Mouse (Mus musculus) lung, embryonic 16.5 days (tissue): Measurements from ENCODE around the gene Calhm2. TPM values are rescaled to one million over a fixed set of nuclear protein-coding genes. Genes with fewer than 3 reads are reported as not detected.

Source experiments
- ATAC-seq: fragments of 200-750 bp; cut with Nextera tagmentation; 2 replicates; pipeline ENCODE4 v1.8.0; 2017; ENCODE audit warnings: low read depth, mild to moderate bottlenecking, moderate library complexity
- H3K27ac ChIP-seq: fragments of 300-500 bp; sonication (generic); 2 replicates; pipeline ENCODE4 v1.5.1; 2014; ENCODE audit warnings: mild to moderate bottlenecking, control low read depth, low read length
- H3K27me3 ChIP-seq: fragments of 300-500 bp; sonication (generic); 2 replicates; pipeline ENCODE4 v1.6.1; 2014; ENCODE audit warnings: low read depth, low read length, mixed read lengths; ENCODE audit not compliant: control insufficient read depth, insufficient read depth
- H3K36me3 ChIP-seq: fragments of 300-500 bp; sonication (generic); 2 replicates; pipeline ENCODE4 v1.6.1; 2014; ENCODE audit warnings: low read length; ENCODE audit not compliant: control insufficient read depth, insufficient read depth
- H3K4me1 ChIP-seq: fragments of 300-500 bp; sonication (generic); replicated peaks from 2 replicates; pipeline ENCODE4 v1.6.1; 2014; ENCODE audit warnings: low read length, mixed read lengths; ENCODE audit not compliant: control insufficient read depth, insufficient read depth
- H3K4me2 ChIP-seq: fragments of 300-500 bp; sonication (generic); 2 replicates; pipeline ENCODE4 v1.6.1; 2014; ENCODE audit warnings: low read depth, low read length, control low read depth
- H3K4me3 ChIP-seq: fragments of 300-500 bp; sonication (generic); 2 replicates; pipeline ENCODE4 v1.5.1; 2014; ENCODE audit warnings: mild to moderate bottlenecking, low read length, control low read depth
- H3K9ac ChIP-seq: fragments of 300-500 bp; sonication (generic); 2 replicates; pipeline ENCODE4 v1.6.1; 2014; ENCODE audit warnings: low read length, control low read depth
- H3K9me3 ChIP-seq: fragments of 300-500 bp; sonication (generic); 2 replicates; pipeline ENCODE4 v1.6.1; 2016; ENCODE audit warnings: low read length; ENCODE audit not compliant: control insufficient read depth
- whole genome bisulfite sequencing: fragments of 180-500 bp; shearing (Covaris S2); extraction: QIAGEN DNeasy Blood & Tissue Kit; methylation state at CpG from one replicate; pipeline ENCODE4 v1.1.7; 2014; 5-methylcytosine and 5-hydroxymethylcytosine counted together
- polyA plus RNA-seq: library from polyadenylated mRNA; unstranded; fragments of >200 nt; fragmentation: Nextera tagmentation; extraction: Ambion mirVana; gene quantifications from 2 replicates; pipeline ENCODE4 v1.2.1, GENCODE M21; 2015

The Calhm2 gene
- polyA plus RNA-seq, 1 experiment from 2014 or later, result 7.8 TPM

- WGBS, result 75% methylated on average over 2 of the region's 2 CpGs
- no peak for ATAC-seq
- peaks cover 32% of the 10 kb centered on the region for H3K27me3 ChIP-seq
Measured at GRCm38 (mm10) chr19:47176916-47177505, 38.9 kb upstream of the Calhm2 start.

GRCm38 (mm10) chr19:47175472-47175871 lies 37.4 kb upstream of the Calhm2 start:
- no peak overlapping the region for H3K9ac ChIP-seq
- H3K4me2 ChIP-seq, result no peak overlapping the region
- no peaks in the 10 kb centered on the region for H3K36me3 ChIP-seq
- 52% methylated on average over 2 of the region's 2 CpGs for WGBS
- peaks cover 7% of the 10 kb centered on the region; the same call in 1 of the 2 replicates for H3K4me1 ChIP-seq
- no peak overlapping the region for H3K4me3 ChIP-seq
- no peak for ATAC-seq
- H3K27me3 ChIP-seq, result peaks cover 27% of the 10 kb centered on the region
- H3K9me3 ChIP-seq, result no peaks in the 10 kb centered on the region
- no peak overlapping the region for H3K27ac ChIP-seq

More at GRCm38 (mm10) chr19:47176916-47177505, 38.9 kb upstream of the Calhm2 start:
- no peaks in the 10 kb centered on the region for H3K36me3 ChIP-seq
- H3K9ac ChIP-seq, result no peak overlapping the region
- 0 out of 2 replicates have a peak, but pooled peaks cover 2% of the 10 kb centered on the region for H3K9me3 ChIP-seq
- H3K4me1 ChIP-seq, result peaks cover 7% of the 10 kb centered on the region; the same call in 1 of the 2 replicates
- H3K27ac ChIP-seq, result no peak overlapping the region
- H3K4me3 ChIP-seq, result no peak overlapping the region
- no peak overlapping the region for H3K4me2 ChIP-seq

- no peak overlapping the region for H3K4me3 ChIP-seq
- WGBS, result 45% methylated on average over 3 of the region's 3 CpGs
Measured at GRCm38 (mm10) chr19:47174515-47174914, 36.4 kb upstream of the Calhm2 start.

GRCm38 (mm10) chr19:47168793-47169412 lies 30.8 kb upstream of the Calhm2 start:
- Histone ChIP-seq H3K4me1 (0 out of 2 replicates have a peak, but pooled peaks cover 4% of the 10 kb centered on the region), H3K27me3 (no peaks in the 10 kb centered on the region), H3K4me3 (peak overlapping the region; percentile 20), H3K4me2 (peak overlapping the region; percentile 46), H3K27ac (no peak overlapping the region), H3K36me3 (no peaks in the 10 kb centered on the region), H3K9me3 (no peaks in the 10 kb centered on the region), H3K9ac (peak overlapping the region; percentile 34; the same call in 1 of the 2 replicates)
- WGBS, result 20% methylated on average over 11 of the region's 11 CpGs
- peak; percentile 73; the same call in 1 of the 2 replicates for ATAC-seq

More at GRCm38 (mm10) chr19:47174515-47174914, 36.4 kb upstream of the Calhm2 start:
- H3K9me3 ChIP-seq, result no peaks in the 10 kb centered on the region
- no peaks in the 10 kb centered on the region for H3K36me3 ChIP-seq
- no peak overlapping the region for H3K27ac ChIP-seq
- no peak overlapping the region for H3K4me2 ChIP-seq
- no peak overlapping the region for H3K9ac ChIP-seq
- peaks cover 6% of the 10 kb centered on the region; the same call in 1 of the 2 replicates for H3K4me1 ChIP-seq
- H3K27me3 ChIP-seq, result peaks cover 18% of the 10 kb centered on the region
- ATAC-seq, result no peak

GRCm38 (mm10) chr19:47168223-47168622 lies 30.1 kb upstream of the Calhm2 start:
- ATAC-seq, result 0 out of 2 replicates have a peak, but pooled peaks have one; percentile 20
- H3K9me3 ChIP-seq, result no peaks in the 10 kb centered on the region
- H3K4me2 ChIP-seq, result peak overlapping the region; percentile 46
- peak overlapping the region; percentile 20 for H3K4me3 ChIP-seq
- H3K27me3 ChIP-seq, result no peaks in the 10 kb centered on the region
- peak overlapping the region; percentile 34; the same call in 1 of the 2 replicates for H3K9ac ChIP-seq
- 0 out of 2 replicates have a peak, but pooled peaks cover 4% of the 10 kb centered on the region for H3K4me1 ChIP-seq
- H3K27ac ChIP-seq, result no peak overlapping the region
- H3K36me3 ChIP-seq, result no peaks in the 10 kb centered on the region
- 6% methylated on average over 13 of the region's 13 CpGs for WGBS

- Histone ChIP-seq H3K36me3 (no peaks in the 10 kb centered on the region), H3K27me3 (no peaks in the 10 kb centered on the region), H3K9me3 (no peaks in the 10 kb centered on the region), H3K4me1 (0 out of 2 replicates have a peak, but pooled peaks cover 4% of the 10 kb centered on the region), H3K4me3 (no peak overlapping the region), H3K27ac (no peak overlapping the region), H3K9ac (no peak overlapping the region), H3K4me2 (no peak overlapping the region)
- ATAC-seq, result no peak
- 43% methylated on average over 7 of the region's 7 CpGs for WGBS
Measured at GRCm38 (mm10) chr19:47167617-47168214, 29.6 kb upstream of the Calhm2 start.

GRCm38 (mm10) chr19:47166758-47167157 lies 28.7 kb upstream of the Calhm2 start:
- no peaks in the 10 kb centered on the region for H3K27me3 ChIP-seq
- H3K9me3 ChIP-seq, result no peaks in the 10 kb centered on the region
- H3K4me3 ChIP-seq, result no peak overlapping the region
- H3K4me2 ChIP-seq, result no peak overlapping the region
- no peak overlapping the region for H3K27ac ChIP-seq
- H3K9ac ChIP-seq, result no peak overlapping the region
- no peak for ATAC-seq
- H3K36me3 ChIP-seq, result no peaks in the 10 kb centered on the region
- 0 out of 2 replicates have a peak, but pooled peaks cover 4% of the 10 kb centered on the region for H3K4me1 ChIP-seq
- 46% methylated on average over 3 of the region's 3 CpGs for WGBS

GRCm38 (mm10) chr19:47163176-47163744 lies 25.2 kb upstream of the Calhm2 start:
- no peak overlapping the region for H3K9ac ChIP-seq
- H3K4me3 ChIP-seq, result no peak overlapping the region
- H3K4me2 ChIP-seq, result no peak overlapping the region
- H3K27ac ChIP-seq, result no peak overlapping the region
- 90% methylated on average over 6 of the region's 6 CpGs for WGBS
- ATAC-seq, result no peak
- H3K36me3 ChIP-seq, result no peaks in the 10 kb centered on the region
- H3K27me3 ChIP-seq, result no peaks in the 10 kb centered on the region
- H3K4me1 ChIP-seq, result no peaks in the 10 kb centered on the region
- no peaks in the 10 kb centered on the region for H3K9me3 ChIP-seq

- Histone ChIP-seq H3K4me2 (no peak overlapping the region), H3K4me1 (no peaks in the 10 kb centered on the region), H3K9me3 (no peaks in the 10 kb centered on the region), H3K4me3 (no peak overlapping the region), H3K36me3 (no peaks in the 10 kb centered on the region), H3K9ac (no peak overlapping the region), H3K27me3 (no peaks in the 10 kb centered on the region), H3K27ac (no peak overlapping the region)
- ATAC-seq, result no peak
- 56% methylated on average over 4 of the region's 4 CpGs for WGBS
Measured at GRCm38 (mm10) chr19:47161669-47162068, 23.6 kb upstream of the Calhm2 start.
